ENCODE assay signal across 12 mouse cellular contexts in the genomic region with DNA sequence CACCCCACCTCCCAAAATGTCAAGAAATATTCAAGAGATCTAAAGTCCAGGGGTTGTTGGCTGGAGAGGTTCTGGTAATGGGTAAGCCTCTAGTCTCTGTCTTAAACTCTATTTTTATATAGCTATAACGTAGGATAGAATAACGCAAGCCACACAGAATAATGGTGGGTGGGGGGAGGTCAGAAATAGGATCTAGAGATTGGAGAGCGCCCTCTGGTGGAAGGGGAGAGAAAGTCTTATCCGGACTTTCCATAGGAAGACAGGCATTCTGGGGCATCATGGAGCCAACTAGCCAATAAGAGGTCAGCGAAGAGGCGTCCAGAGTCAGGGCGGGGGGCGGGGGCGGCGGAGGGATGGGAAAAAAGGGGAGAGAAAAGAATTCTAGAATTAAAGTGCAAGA.
DNase-seq lines count a peak whose midpoint lies in the region; ATAC-seq and TF ChIP-seq lines count a peak whose summit lies in the region.
"Had no signal": no experiment of that assay in that cellular context is flagged by ENCODE, and none has a peak within 500 bp of the region (broad histone marks: within the 10 kb centered on the region; RNA-seq: fewer than 3 reads in every experiment).

No protein-coding gene starts in this region.

- H3K4me2 ChIP-seq in forebrain, embryonic 11.5 days (ENCODE audit: low read depth, low read length, severe bottlenecking) = no peak overlapping the region
- no peak overlapping the region for H3K4me2 ChIP-seq in forebrain, embryonic 14.5 days (ENCODE audit: low read length)
- H3K4me2 ChIP-seq in liver, embryonic 14.5 days (ENCODE audit: low read depth) = no peak overlapping the region
- H3K4me2 ChIP-seq in liver, embryonic 11.5 days = no peak overlapping the region
- H3K4me2 ChIP-seq: hindbrain, embryonic 15.5 days had no signal

- 71% methylated on average over 10 of the region's 10 CpGs for WGBS in forebrain, embryonic 11.5 days
- 84% methylated on average over 10 of the region's 10 CpGs for WGBS in forebrain, embryonic 14.5 days
- 51% methylated on average over 10 of the region's 10 CpGs for WGBS in liver, embryonic 14.5 days (ENCODE audit: insufficient replicate concordance)
- 64% methylated on average over 10 of the region's 10 CpGs for WGBS in liver, embryonic 11.5 days

- no peaks in the 10 kb centered on the region for H3K27me3 ChIP-seq in forebrain, embryonic 11.5 days (ENCODE audit: control insufficient read depth, insufficient read depth, low read length)
- H3K27me3 ChIP-seq in forebrain, embryonic 14.5 days (replicated peaks; ENCODE audit: control insufficient read depth, insufficient read depth, low read length) = no peaks in the 10 kb centered on the region
- H3K27me3 ChIP-seq in liver, embryonic 14.5 days (ENCODE audit: control insufficient read depth, insufficient read depth, low read length) = no peaks in the 10 kb centered on the region
- H3K27me3 ChIP-seq in liver, embryonic 11.5 days (replicated peaks; ENCODE audit: control insufficient read depth, insufficient read depth, low read length) = no peaks in the 10 kb centered on the region
- H3K27me3 ChIP-seq: hindbrain, embryonic 15.5 days had no signal

- no peaks in the 10 kb centered on the region for H3K36me3 ChIP-seq in forebrain, embryonic 11.5 days (ENCODE audit: control insufficient read depth, insufficient read depth, low read length)
- no peaks in the 10 kb centered on the region for H3K36me3 ChIP-seq in forebrain, embryonic 14.5 days (ENCODE audit: control insufficient read depth, insufficient read depth, low read length)
- H3K36me3 ChIP-seq in liver, embryonic 14.5 days (replicated peaks; ENCODE audit: control insufficient read depth, insufficient read depth, low read depth) = no peaks in the 10 kb centered on the region
- no peaks in the 10 kb centered on the region for H3K36me3 ChIP-seq in liver, embryonic 11.5 days (ENCODE audit: control insufficient read depth, insufficient read depth, low read length)
- H3K36me3 ChIP-seq: hindbrain, embryonic 15.5 days; midbrain, embryonic 10.5 days had no signal

- no peaks in the 10 kb centered on the region for H3K9me3 ChIP-seq in forebrain, embryonic 11.5 days (ENCODE audit: control insufficient read depth, low read length)
- H3K9me3 ChIP-seq in forebrain, embryonic 14.5 days (replicated peaks; ENCODE audit: control insufficient read depth, low read length) = no peaks in the 10 kb centered on the region
- no peaks in the 10 kb centered on the region for H3K9me3 ChIP-seq in liver, embryonic 14.5 days (ENCODE audit: control insufficient read depth, low read length)
- no peaks in the 10 kb centered on the region for H3K9me3 ChIP-seq in liver, embryonic 11.5 days (ENCODE audit: control insufficient read depth, low read length)
- H3K9me3 ChIP-seq: hindbrain, embryonic 15.5 days; midbrain, embryonic 10.5 days had no signal

- H3K9ac ChIP-seq in forebrain, embryonic 11.5 days (ENCODE audit: low read length) = no peak overlapping the region
- H3K9ac ChIP-seq in forebrain, embryonic 14.5 days (ENCODE audit: low read length) = no peak overlapping the region
- no peak overlapping the region for H3K9ac ChIP-seq in liver, embryonic 14.5 days (replicated peaks)
- H3K9ac ChIP-seq in liver, embryonic 11.5 days (ENCODE audit: low read depth, low read length) = no peak overlapping the region
- H3K9ac ChIP-seq: hindbrain, embryonic 15.5 days had no signal

- DNase-seq in forebrain, embryonic 11.5 days (ENCODE audit: low spot score) = peak; percentile 30
- no peak for DNase-seq in forebrain, embryonic 14.5 days (ENCODE audit: low spot score)
- peak in 1 of 3 experiments; percentile 10 for DNase-seq in liver, embryonic 14.5 days (ENCODE audit: low read depth in 3 of 3, low spot score in 3 of 3)
- DNase-seq in liver, embryonic 11.5 days (ENCODE audit: low spot score) = no peak
- DNase-seq in R1 (ENCODE audit: low read depth, low spot score) = peak; percentile 74
- DNase-seq in naive thymus-derived CD4-positive, alpha-beta T cell, adult 2 months (ENCODE audit: low read depth) = peak; percentile 18
- no peak for DNase-seq in adrenal gland, postnatal 4 days (ENCODE audit: low spot score in 2 of 2)
- no peak for DNase-seq in right cerebral cortex, adult 2 months (ENCODE audit: low spot score in 2 of 2)
- DNase-seq: cerebellum, adult 9-10 months had no signal

- H3K27ac ChIP-seq in forebrain, embryonic 11.5 days (ENCODE audit: low read depth, low read length) = no peak overlapping the region
- no peak overlapping the region for H3K27ac ChIP-seq in forebrain, embryonic 14.5 days (ENCODE audit: low read depth, low read length)
- H3K27ac ChIP-seq in liver, embryonic 14.5 days = no peak overlapping the region
- no peak overlapping the region for H3K27ac ChIP-seq in liver, embryonic 11.5 days (ENCODE audit: low read depth, low read length)
- H3K27ac ChIP-seq: hindbrain, embryonic 15.5 days; midbrain, embryonic 10.5 days had no signal

- peak; percentile 67 for TF ChIP-seq CTCF in liver, embryonic 14.5 days (IDR thresholded peaks at IDR 0.05; ENCODE audit: low read depth)

- H3K4me3 ChIP-seq in forebrain, embryonic 11.5 days (ENCODE audit: low read depth, low read length) = no peak overlapping the region
- H3K4me3 ChIP-seq in forebrain, embryonic 14.5 days (ENCODE audit: low read depth, low read length) = no peak overlapping the region
- H3K4me3 ChIP-seq in liver, embryonic 14.5 days (ENCODE audit: insufficient read depth in 1 of 2, low read depth in 2 of 2, low read length in 2 of 2) = no peak overlapping the region
- H3K4me3 ChIP-seq in liver, embryonic 11.5 days (ENCODE audit: low read depth, low read length) = no peak overlapping the region
- H3K4me3 ChIP-seq: hindbrain, embryonic 15.5 days; midbrain, embryonic 10.5 days had no signal

- H3K4me1 ChIP-seq in forebrain, embryonic 11.5 days (replicated peaks; ENCODE audit: control insufficient read depth, insufficient read depth, low read length) = 0 out of 2 replicates have a peak, but pooled peaks cover 4% of the 10 kb centered on the region
- H3K4me1 ChIP-seq in forebrain, embryonic 14.5 days (ENCODE audit: control insufficient read depth, insufficient read depth, low read length) = peaks cover 12% of the 10 kb centered on the region
- H3K4me1 ChIP-seq in liver, embryonic 14.5 days (replicated peaks; ENCODE audit: control insufficient read depth in 2 of 2, insufficient read depth in 2 of 2, low read length in 1 of 2) = no peaks in the 10 kb centered on the region
- no peaks in the 10 kb centered on the region for H3K4me1 ChIP-seq in liver, embryonic 11.5 days (replicated peaks; ENCODE audit: control insufficient read depth, insufficient read depth, low read length)

- no peak for ATAC-seq in forebrain, embryonic 11.5 days (replicated peaks; ENCODE audit: low FRiP score)
- ATAC-seq in forebrain, embryonic 14.5 days = no peak
- ATAC-seq in liver, embryonic 14.5 days (ENCODE audit: insufficient read depth) = no peak
- no peak for ATAC-seq in liver, embryonic 11.5 days (replicated peaks; ENCODE audit: low FRiP score)
- ATAC-seq: forebrain, embryonic 16.5 days had no signal

- no peak for TF ChIP-seq EP300 in liver, embryonic 14.5 days (IDR thresholded peaks at IDR 0.05; ENCODE audit: low read depth)

Comparison
In these comparisons a context has a peak if more than half of its experiments do, and no peak if none do; other contexts are left out.
1. DNase-seq: peak in forebrain, embryonic 11.5 days (single experiment), R1 (single experiment) and naive thymus-derived CD4-positive, alpha-beta T cell, adult 2 months (single experiment); none in forebrain, embryonic 14.5 days (single experiment), liver, embryonic 11.5 days (single experiment), adrenal gland, postnatal 4 days (0 of 2) and right cerebral cortex, adult 2 months (0 of 2).